Mouse (Mus musculus): ENCODE data around the gene Setd7.

Gene Setd7

GRCm38 (mm10) chr3:51475706-51476105 lies 85.0 kb downstream of the Setd7 start:
- no peak for DNase-seq (ENCODE audit: extremely low read depth, low read depth, low spot score)

GRCm38 (mm10) chr3:51468530-51468929 lies 92.1 kb downstream of the Setd7 start:
- DNase-seq (ENCODE audit: extremely low read depth, low read depth, low spot score), result no peak
